In genomic region chr4:126321854-126322511, GRCm38 (mm10) we compare ENCODE assay signal across 8 mouse cellular contexts. TPM values are rescaled to one million over a fixed set of nuclear protein-coding genes. Genes with fewer than 3 reads are reported as not detected.
A peak's percentile ranks its signal among the peaks of the same experiment; 100 is the strongest.
DNase-seq lines count a peak whose midpoint lies in the region; ATAC-seq and TF ChIP-seq lines count a peak whose summit lies in the region.

No protein-coding gene starts in this region.

- peak overlapping the region; percentile 51; the same call in 1 of the 2 replicates for H3K9ac ChIP-seq in embryonic facial prominence, embryonic 13.5 days
- H3K9ac ChIP-seq in hindbrain, postnatal 0 days (replicated peaks; ENCODE audit: low read length), result no peak overlapping the region
- no peak overlapping the region; the same call in 1 of the 2 replicates for H3K9ac ChIP-seq in midbrain, postnatal 0 days (replicated peaks; ENCODE audit: low read length, poor library complexity, severe bottlenecking)

- no peak; the same call in 1 of the 2 replicates for TF ChIP-seq CTCF in left cerebral cortex, adult 2 months (IDR thresholded peaks at IDR 0.05)
- TF ChIP-seq CTCF in hindbrain, postnatal 0 days (IDR thresholded peaks at IDR 0.05; ENCODE audit: low read depth), result no peak
- no peak for TF ChIP-seq CTCF in midbrain, postnatal 0 days (IDR thresholded peaks at IDR 0.05)

- WGBS in embryonic facial prominence, embryonic 13.5 days, result 54% methylated on average over 28 of the region's 28 CpGs
- 53% methylated on average over 28 of the region's 28 CpGs for WGBS in hindbrain, postnatal 0 days
- 57% methylated on average over 28 of the region's 28 CpGs for WGBS in midbrain, postnatal 0 days

- ATAC-seq in embryonic facial prominence, embryonic 13.5 days (ENCODE audit: insufficient number of reproducible peaks, insufficient read depth, low FRiP score, low TSS enrichment, low read depth), result no peak
- peak; percentile 38 for ATAC-seq in hindbrain, postnatal 0 days
- ATAC-seq in midbrain, postnatal 0 days (ENCODE audit: low FRiP score), result peak; percentile 8; the same call in 1 of the 2 replicates

- H3K4me1 ChIP-seq in embryonic facial prominence, embryonic 13.5 days, result peaks cover 36% of the 10 kb centered on the region
- H3K4me1 ChIP-seq in hindbrain, postnatal 0 days (ENCODE audit: insufficient read depth, low read length), result peaks cover 13% of the 10 kb centered on the region
- peaks cover 8% of the 10 kb centered on the region; the same call in 1 of the 2 replicates for H3K4me1 ChIP-seq in midbrain, postnatal 0 days (ENCODE audit: insufficient read depth, low read length)

- H3K9me3 ChIP-seq in embryonic facial prominence, embryonic 13.5 days, result no peaks in the 10 kb centered on the region
- H3K9me3 ChIP-seq in hindbrain, postnatal 0 days (ENCODE audit: low read length), result no peaks in the 10 kb centered on the region
- no peaks in the 10 kb centered on the region for H3K9me3 ChIP-seq in midbrain, postnatal 0 days (ENCODE audit: low read length)

- peaks cover 13% of the 10 kb centered on the region for H3K27me3 ChIP-seq in embryonic facial prominence, embryonic 13.5 days
- no peaks in the 10 kb centered on the region for H3K27me3 ChIP-seq in hindbrain, postnatal 0 days (ENCODE audit: insufficient read depth, low read length)
- H3K27me3 ChIP-seq in midbrain, postnatal 0 days (ENCODE audit: insufficient read depth, low read length), result no peaks in the 10 kb centered on the region

- peak overlapping the region; percentile 85 for H3K4me2 ChIP-seq in embryonic facial prominence, embryonic 13.5 days
- peak overlapping the region; percentile 69 for H3K4me2 ChIP-seq in hindbrain, postnatal 0 days (ENCODE audit: low read depth, low read length)
- H3K4me2 ChIP-seq in midbrain, postnatal 0 days (ENCODE audit: low read depth, low read length, poor library complexity, severe bottlenecking), result peak overlapping the region; percentile 83

- intact Hi-C loops in left cerebral cortex, adult 2 months (cut with DNase I), result no loop called here
- intact Hi-C loops in left cerebral cortex, postnatal 36 days (cut with DNase I), result no loop called here

- DNase-seq in left cerebral cortex, adult 2 months (ENCODE audit: extremely low spot score in 1 of 2, low spot score in 2 of 2), result no peak
- no peak for DNase-seq in left cerebral cortex, postnatal 36 days (ENCODE audit: low spot score in 2 of 2)
- DNase-seq in hindbrain, postnatal 0 days (ENCODE audit: low spot score), result no peak
- no peak for DNase-seq in midbrain, postnatal 0 days (ENCODE audit: low spot score)
- DNase-seq in left cerebral cortex, adult 8-10 months (ENCODE audit: low spot score in 2 of 2), result no peak
- no peak for DNase-seq in Muller cell, postnatal 12 days (ENCODE audit: inconsistent ontology term)
- DNase-seq in lung, adult 18-20 months, result no peak

- H3K4me3 ChIP-seq in left cerebral cortex, adult 2 months, result peak overlapping the region; percentile 95
- peak overlapping the region; percentile 83 for H3K4me3 ChIP-seq in embryonic facial prominence, embryonic 13.5 days
- H3K4me3 ChIP-seq in hindbrain, postnatal 0 days (ENCODE audit: low read length), result peak overlapping the region; percentile 50
- peak overlapping the region; percentile 81 for H3K4me3 ChIP-seq in midbrain, postnatal 0 days (ENCODE audit: low read depth, low read length)

- H3K36me3 ChIP-seq in embryonic facial prominence, embryonic 13.5 days, result peaks cover 21% of the 10 kb centered on the region
- peaks cover 12% of the 10 kb centered on the region for H3K36me3 ChIP-seq in hindbrain, postnatal 0 days (ENCODE audit: insufficient read depth, low read length)
- H3K36me3 ChIP-seq in midbrain, postnatal 0 days (ENCODE audit: insufficient read depth, low read length), result peaks cover 17% of the 10 kb centered on the region

- H3K27ac ChIP-seq in left cerebral cortex, adult 2 months, result no peak overlapping the region
- H3K27ac ChIP-seq in embryonic facial prominence, embryonic 13.5 days, result no peak overlapping the region
- no peak overlapping the region for H3K27ac ChIP-seq in hindbrain, postnatal 0 days
- no peak overlapping the region for H3K27ac ChIP-seq in midbrain, postnatal 0 days (ENCODE audit: low read depth, low read length)

RNA-seq across cellular contexts. Expression of gene Adprhl2, which starts 0.5 kb away (rescaled TPM):
- total RNA-seq in left cerebral cortex, adult 2 months (2021), result 10 to 100 TPM; 29.5 to 29.9 TPM
- total RNA-seq in left cerebral cortex, postnatal 36 days (2021), result 10 to 100 TPM; 25.2 to 28.0 TPM
- polyA plus RNA-seq in embryonic facial prominence, embryonic 13.5 days (2015; fragmentation: Nextera tagmentation; extraction: Ambion mirVana), result 94.3 and 97.5 TPM in 2 replicates
- 64.0 and 73.9 TPM in 2 replicates for total RNA-seq in hindbrain, postnatal 0 days (2014; rRNA removed)
- polyA plus RNA-seq in hindbrain, postnatal 0 days (2015; fragmentation: Nextera tagmentation; extraction: Ambion mirVana), result 73.2 and 73.9 TPM in 2 replicates
- 61.9 and 73.5 TPM in 2 replicates for total RNA-seq in midbrain, postnatal 0 days (2014; rRNA removed)
- polyA plus RNA-seq in midbrain, postnatal 0 days (2015; fragmentation: Nextera tagmentation; extraction: Ambion mirVana), result 80.6 and 84.1 TPM in 2 replicates
- total RNA-seq in left cerebral cortex, adult 8-10 months (2022), result 10 to 100 TPM; 26.9 to 32.0 (median 31.2) TPM

RNA-seq across cellular contexts. Expression of gene Tekt2, which starts 3.5 kb away (rescaled TPM):
- 1 to 10 TPM; 1.5 to 1.6 TPM for total RNA-seq in left cerebral cortex, adult 2 months (2021)
- total RNA-seq in left cerebral cortex, postnatal 36 days (2021), result 1 to 10 TPM; 1.1 to 2.2 TPM
- polyA plus RNA-seq in embryonic facial prominence, embryonic 13.5 days (2015; fragmentation: Nextera tagmentation; extraction: Ambion mirVana), result 18.5 and 22.0 TPM in 2 replicates
- total RNA-seq in hindbrain, postnatal 0 days (2014; rRNA removed), result 2.9 and 25.7 TPM in 2 replicates
- polyA plus RNA-seq in hindbrain, postnatal 0 days (2015; fragmentation: Nextera tagmentation; extraction: Ambion mirVana), result 16.3 and 17.3 TPM in 2 replicates
- total RNA-seq in midbrain, postnatal 0 days (2014; rRNA removed), result 5.0 and 6.3 TPM in 2 replicates
- 19.1 and 19.9 TPM in 2 replicates for polyA plus RNA-seq in midbrain, postnatal 0 days (2015; fragmentation: Nextera tagmentation; extraction: Ambion mirVana)
- total RNA-seq in left cerebral cortex, adult 8-10 months (2022), result 1 to 10 TPM in 2 of 4 experiments, under 1 TPM in 2; 0.86 to 1.6 (median 1.3) TPM

RNA-seq across cellular contexts. Expression of gene Col8a2, which starts 35.4 kb away (rescaled TPM):
- total RNA-seq in left cerebral cortex, adult 2 months (2021), result 1 to 10 TPM; 1.9 to 3.0 TPM
- total RNA-seq in left cerebral cortex, postnatal 36 days (2021), result 1 to 10 TPM; 1.6 to 1.7 TPM
- polyA plus RNA-seq in embryonic facial prominence, embryonic 13.5 days (2015; fragmentation: Nextera tagmentation; extraction: Ambion mirVana), result 33.9 and 43.4 TPM in 2 replicates
- total RNA-seq in hindbrain, postnatal 0 days (2014; rRNA removed), result 11.6 and 17.7 TPM in 2 replicates
- 5.5 and 5.9 TPM in 2 replicates for polyA plus RNA-seq in hindbrain, postnatal 0 days (2015; fragmentation: Nextera tagmentation; extraction: Ambion mirVana)
- 8.3 and 11.0 TPM in 2 replicates for total RNA-seq in midbrain, postnatal 0 days (2014; rRNA removed)
- 1.3 TPM in 2 replicates for polyA plus RNA-seq in midbrain, postnatal 0 days (2015; fragmentation: Nextera tagmentation; extraction: Ambion mirVana)
- total RNA-seq in left cerebral cortex, adult 8-10 months (2022), result 1 to 10 TPM; 1.9 to 4.0 (median 2.5) TPM

RNA-seq across cellular contexts. Expression of gene Trappc3, which starts 59.9 kb away (rescaled TPM):
- 10 to 100 TPM; 77.0 to 87.5 TPM for total RNA-seq in left cerebral cortex, adult 2 months (2021)
- total RNA-seq in left cerebral cortex, postnatal 36 days (2021), result 10 to 100 TPM; 75.7 to 90.0 TPM
- polyA plus RNA-seq in embryonic facial prominence, embryonic 13.5 days (2015; fragmentation: Nextera tagmentation; extraction: Ambion mirVana), result 122 and 126 TPM in 2 replicates
- 88.9 and 97.4 TPM in 2 replicates for total RNA-seq in hindbrain, postnatal 0 days (2014; rRNA removed)
- polyA plus RNA-seq in hindbrain, postnatal 0 days (2015; fragmentation: Nextera tagmentation; extraction: Ambion mirVana), result 187 and 188 TPM in 2 replicates
- total RNA-seq in midbrain, postnatal 0 days (2014; rRNA removed), result 121 and 122 TPM in 2 replicates
- 173 and 186 TPM in 2 replicates for polyA plus RNA-seq in midbrain, postnatal 0 days (2015; fragmentation: Nextera tagmentation; extraction: Ambion mirVana)
- 10 to 100 TPM; 86.2 to 93.4 (median 89.3) TPM for total RNA-seq in left cerebral cortex, adult 8-10 months (2022)
